Comparison of ENCODE assay signal across 12 mouse cellular contexts in the genomic region with DNA sequence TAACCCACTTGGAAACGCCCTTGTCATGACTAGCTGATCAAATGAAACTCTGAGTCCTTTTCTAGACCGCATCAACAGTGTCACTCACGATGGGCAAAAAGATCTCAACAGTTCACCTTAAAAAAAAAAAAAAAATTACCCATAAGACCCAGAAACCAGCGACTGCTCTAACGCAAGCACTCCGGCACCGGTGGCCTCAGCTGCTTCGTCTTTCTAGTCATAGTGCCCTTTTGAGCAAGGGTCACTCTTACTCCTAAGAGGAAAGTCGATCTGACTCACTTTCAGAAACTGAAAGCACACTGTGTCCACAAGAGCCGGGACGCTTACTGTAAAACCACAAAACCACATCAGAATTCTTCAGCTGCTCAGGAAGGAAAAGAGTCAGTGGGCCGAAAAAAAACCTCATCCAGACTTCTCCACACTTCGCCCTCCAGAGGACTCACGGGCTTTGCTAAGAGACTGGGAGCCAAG. TPM values are rescaled to one million over a fixed set of nuclear protein-coding genes. Genes with fewer than 3 reads are reported as not detected.
A peak's percentile ranks its signal among the peaks of the same experiment; 100 is the strongest.
DNase-seq lines count a peak whose midpoint lies in the region; ATAC-seq lines count a peak whose summit lies in the region.
"Had no signal": no experiment of that assay in that cellular context is flagged by ENCODE, and none has a peak within 500 bp of the region (broad histone marks: within the 10 kb centered on the region; RNA-seq: fewer than 3 reads in every experiment).

No protein-coding gene starts in this region.

- H3K27ac ChIP-seq in liver, embryonic 12.5 days = no peak overlapping the region
- H3K27ac ChIP-seq: forebrain, embryonic 12.5 days; hindbrain, embryonic 15.5 days; stomach, embryonic 15.5 days had no signal

- no peak for ATAC-seq in erythroblast, adult 5-6 weeks (replicated peaks; ENCODE audit: low FRiP score, poor library complexity, severe bottlenecking)
- no peak for ATAC-seq in liver, embryonic 12.5 days

- H3K4me3 ChIP-seq in erythroblast, embryonic 14.5 days (replicated peaks) = peak overlapping the region; percentile 20
- peak overlapping the region; percentile 15; the same call in 1 of the 2 replicates for H3K4me3 ChIP-seq in liver, embryonic 12.5 days
- H3K4me3 ChIP-seq: forebrain, embryonic 12.5 days; hindbrain, embryonic 15.5 days; stomach, embryonic 15.5 days had no signal

- no peaks in the 10 kb centered on the region for H3K36me3 ChIP-seq in erythroblast, embryonic 14.5 days (ENCODE audit: control insufficient read depth)
- no peaks in the 10 kb centered on the region for H3K36me3 ChIP-seq in liver, embryonic 12.5 days
- H3K36me3 ChIP-seq: forebrain, embryonic 12.5 days; hindbrain, embryonic 15.5 days; stomach, embryonic 15.5 days had no signal

- H3K4me2 ChIP-seq in liver, embryonic 12.5 days = peak overlapping the region; percentile 52
- H3K4me2 ChIP-seq: forebrain, embryonic 12.5 days; hindbrain, embryonic 15.5 days; stomach, embryonic 15.5 days had no signal

- 21% methylated on average over 14 of the region's 14 CpGs for WGBS in liver, embryonic 12.5 days (ENCODE audit: insufficient replicate concordance)

- peaks cover 33% of the 10 kb centered on the region for H3K27me3 ChIP-seq in erythroblast, embryonic 14.5 days (ENCODE audit: control insufficient read depth)
- peaks cover 22% of the 10 kb centered on the region; the same call in 1 of the 2 replicates for H3K27me3 ChIP-seq in liver, embryonic 12.5 days (replicated peaks)
- H3K27me3 ChIP-seq: forebrain, embryonic 12.5 days; hindbrain, embryonic 15.5 days; stomach, embryonic 15.5 days had no signal

- H3K4me1 ChIP-seq in erythroblast, embryonic 14.5 days (ENCODE audit: control insufficient read depth) = no peaks in the 10 kb centered on the region; the same call in none of the 2 replicates
- peaks cover 4% of the 10 kb centered on the region for H3K4me1 ChIP-seq in liver, embryonic 12.5 days
- H3K4me1 ChIP-seq: forebrain, embryonic 12.5 days; hindbrain, embryonic 15.5 days; stomach, embryonic 15.5 days had no signal

- DNase-seq in thymus, postnatal 25 days = peak; percentile 32
- DNase-seq in thymus, postnatal 14 days = no peak
- no peak for DNase-seq in frontal cortex, postnatal 25 days (ENCODE audit: low spot score in 2 of 2)
- DNase-seq in adrenal gland, adult 2 months = no peak
- DNase-seq in ovary, postnatal 10 days (ENCODE audit: low spot score) = no peak
- DNase-seq: layer of hippocampus, postnatal 36 days had no signal

- 0 out of 2 replicates have a peak, but pooled peaks cover 2% of the 10 kb centered on the region for H3K9me3 ChIP-seq in erythroblast, embryonic 14.5 days (ENCODE audit: control insufficient read depth, low read length)
- H3K9me3 ChIP-seq in liver, embryonic 12.5 days (replicated peaks) = no peaks in the 10 kb centered on the region
- H3K9me3 ChIP-seq: forebrain, embryonic 12.5 days; hindbrain, embryonic 15.5 days; stomach, embryonic 15.5 days had no signal

- no peak overlapping the region for H3K9ac ChIP-seq in liver, embryonic 12.5 days
- H3K9ac ChIP-seq: forebrain, embryonic 12.5 days; hindbrain, embryonic 15.5 days; stomach, embryonic 15.5 days had no signal

RNA-seq across cellular contexts. Expression of a gene that starts 53.5 kb away (rescaled TPM):
- not detected in 2 replicates for polyA plus RNA-seq in erythroblast, embryonic 14.5 days (2012)
- not detected in 2 replicates for total RNA-seq in erythroblast, adult 5-6 weeks (2015; ENCODE audit: low replicate concordance)
- total RNA-seq in erythroblast, adult 5-6 weeks (2017; ENCODE audit: low replicate concordance) = 0.68 TPM in 1 of 2 replicates, not detected in the other
- not detected in 2 replicates for polyA plus RNA-seq in liver, embryonic 12.5 days (2016; fragmentation: Nextera tagmentation; extraction: Ambion mirVana)
- not detected for total RNA-seq in adrenal gland, adult 2 months (2021)
- 0.04 TPM in 1 of 2 replicates, not detected in the other for polyA plus RNA-seq in adrenal gland, adult 2 months (2012; rRNA removed)
- polyA plus RNA-seq: forebrain, embryonic 12.5 days; stomach, embryonic 15.5 days had no signal
